Mouse (Mus musculus) C2C12 (cell line): ENCODE results near the gene Atg2a.

ENCODE experiments used
- CEBPB ChIP-seq: IDR thresholded peaks from one replicate; pipeline ENCODE4 v1.6.1; 2011; ENCODE audit warnings: low read depth, mild to moderate bottlenecking, control low read depth, moderate library complexity
- CTCF ChIP-seq: IDR thresholded peaks from one replicate; pipeline ENCODE4 v1.5.1; 2011; ENCODE audit not compliant: control insufficient read depth, insufficient read depth, insufficient read length
- FOSL1 ChIP-seq: IDR thresholded peaks from one replicate; pipeline ENCODE4 v1.8.0; 2011; ENCODE audit warnings: mild to moderate bottlenecking, low read length; ENCODE audit not compliant: poor library complexity, insufficient read depth, severe bottlenecking
- MAX ChIP-seq: IDR thresholded peaks from one replicate; pipeline ENCODE4 v1.6.1; 2011; ENCODE audit warnings: mild to moderate bottlenecking, control low read depth
- USF1 ChIP-seq: IDR thresholded peaks from one replicate; pipeline ENCODE4 v1.6.1; 2011; ENCODE audit warnings: low read depth, mild to moderate bottlenecking, control low read depth, moderate library complexity

DNA sequence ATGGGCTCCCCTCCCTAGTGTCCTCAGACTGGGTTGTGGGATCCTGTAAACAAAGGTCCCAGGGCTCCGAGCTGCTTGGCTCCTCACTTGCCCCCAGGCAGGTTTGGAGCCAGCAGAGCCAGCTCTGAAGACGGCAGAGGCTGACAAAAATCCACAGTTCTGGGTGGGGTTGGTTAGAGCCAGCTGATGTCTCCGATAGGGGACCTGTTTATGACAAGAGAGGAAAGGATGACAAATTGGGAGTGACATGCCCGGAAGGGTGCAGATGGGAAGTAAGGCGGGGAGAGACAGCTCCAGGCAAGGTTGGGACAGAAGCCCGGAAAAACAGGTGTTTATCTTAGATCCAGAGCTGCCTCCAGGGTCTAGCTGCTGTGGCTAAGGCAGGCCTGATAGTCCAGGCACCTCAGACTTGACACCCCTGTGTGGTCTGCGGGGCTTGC, 59.0 kb downstream of the Atg2a start:
- TF ChIP-seq CTCF, result no peak
- TF ChIP-seq USF1, result no peak
- no peak for TF ChIP-seq MAX
- TF ChIP-seq CEBPB, result no peak
- no peak for TF ChIP-seq FOSL1
